Mouse (Mus musculus) lung, postnatal 25 days (tissue): ENCODE measurements around the gene Smim22.

Source experiments
- DNase-seq: peaks from one replicate; pipeline ENCODE4 v3.0.0; 2022; ENCODE audit warnings: low spot score

Smim22 gene

DNA sequence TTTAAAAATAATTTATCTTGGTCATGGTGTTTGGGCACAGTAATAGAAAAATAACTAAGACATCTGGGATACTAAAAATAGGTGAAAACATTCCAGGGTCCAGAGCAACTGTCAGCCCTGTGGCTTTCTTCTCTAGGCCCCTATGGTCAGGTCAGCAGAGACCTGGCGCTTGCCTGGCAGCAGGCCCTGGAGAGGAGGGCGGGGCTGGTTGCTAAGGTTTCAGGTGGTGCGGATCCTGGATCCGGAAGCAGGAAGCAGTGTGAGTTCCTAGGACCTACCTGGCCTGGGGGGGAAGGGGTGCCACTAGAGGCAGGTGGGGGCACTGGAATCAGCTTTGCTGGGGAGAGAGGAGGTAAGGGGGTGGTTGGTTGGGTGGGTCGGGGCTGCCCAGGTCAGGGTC lies at the start of gene Smim22:
TSS of gene Smim22 (plus strand) at position 222 of the 400 bp plus-strand sequence.
- DNase-seq: peak; percentile 84

DNA sequence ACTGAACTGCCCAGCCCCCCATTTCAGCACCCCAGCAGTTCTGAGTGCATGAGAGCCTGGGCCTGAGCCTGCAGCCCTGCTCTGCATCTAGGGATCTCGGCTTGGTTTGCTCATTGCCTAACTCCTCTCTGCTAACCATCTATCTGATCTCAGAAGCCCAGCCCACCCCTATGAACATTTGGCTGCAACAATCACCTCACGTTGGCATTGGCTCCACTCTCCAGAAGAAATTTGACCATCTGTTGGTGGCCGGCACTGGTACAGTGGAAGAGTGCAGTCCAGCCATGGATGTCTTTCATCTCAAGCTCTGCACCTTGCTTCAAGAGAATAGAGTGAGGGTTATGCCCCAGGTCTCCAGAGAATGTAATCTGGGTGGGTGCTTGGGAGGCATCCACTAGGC lies 49.6 kb upstream of the Smim22 start:
- DNase-seq: no peak

DNA sequence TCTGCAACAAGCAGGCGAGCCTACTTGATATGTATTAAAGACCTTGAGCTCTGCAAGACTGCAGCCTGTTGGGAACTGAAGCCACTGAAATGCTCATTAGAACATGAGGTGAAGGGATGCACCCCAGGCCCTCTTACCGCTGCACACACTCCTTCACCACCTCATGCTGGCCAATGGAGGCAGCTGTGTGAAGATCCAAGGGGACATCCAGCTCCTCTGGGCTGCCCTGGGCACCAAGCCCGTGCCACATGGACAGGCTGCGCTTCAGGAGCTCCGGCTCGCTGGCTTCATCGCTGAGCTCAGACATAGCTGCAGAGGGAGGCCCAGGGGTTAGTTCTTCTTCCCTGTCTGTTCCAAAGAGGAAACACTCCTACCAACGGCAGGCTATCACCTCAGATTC lies 46.8 kb upstream of the Smim22 start:
- no peak for DNase-seq

DNA sequence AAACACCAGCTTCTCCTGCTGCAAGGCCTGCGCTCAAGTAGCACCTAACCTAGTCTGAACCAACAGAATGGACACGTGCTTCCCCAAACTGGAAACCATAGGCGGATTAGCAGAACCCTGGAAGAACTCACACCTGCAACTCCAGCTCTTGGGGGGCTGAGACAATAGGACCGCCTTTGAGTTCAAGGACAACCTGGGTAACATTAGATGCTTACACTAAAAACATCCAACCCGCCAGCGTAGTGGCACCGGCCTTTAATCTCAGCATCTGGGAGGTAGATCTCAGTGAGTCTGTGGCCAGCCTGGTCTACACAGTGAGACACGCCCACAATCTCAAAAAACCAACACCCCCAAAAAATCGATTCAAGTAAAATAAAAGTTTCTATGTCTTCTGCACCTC lies 43.7 kb upstream of the Smim22 start:
- DNase-seq: no peak

DNA sequence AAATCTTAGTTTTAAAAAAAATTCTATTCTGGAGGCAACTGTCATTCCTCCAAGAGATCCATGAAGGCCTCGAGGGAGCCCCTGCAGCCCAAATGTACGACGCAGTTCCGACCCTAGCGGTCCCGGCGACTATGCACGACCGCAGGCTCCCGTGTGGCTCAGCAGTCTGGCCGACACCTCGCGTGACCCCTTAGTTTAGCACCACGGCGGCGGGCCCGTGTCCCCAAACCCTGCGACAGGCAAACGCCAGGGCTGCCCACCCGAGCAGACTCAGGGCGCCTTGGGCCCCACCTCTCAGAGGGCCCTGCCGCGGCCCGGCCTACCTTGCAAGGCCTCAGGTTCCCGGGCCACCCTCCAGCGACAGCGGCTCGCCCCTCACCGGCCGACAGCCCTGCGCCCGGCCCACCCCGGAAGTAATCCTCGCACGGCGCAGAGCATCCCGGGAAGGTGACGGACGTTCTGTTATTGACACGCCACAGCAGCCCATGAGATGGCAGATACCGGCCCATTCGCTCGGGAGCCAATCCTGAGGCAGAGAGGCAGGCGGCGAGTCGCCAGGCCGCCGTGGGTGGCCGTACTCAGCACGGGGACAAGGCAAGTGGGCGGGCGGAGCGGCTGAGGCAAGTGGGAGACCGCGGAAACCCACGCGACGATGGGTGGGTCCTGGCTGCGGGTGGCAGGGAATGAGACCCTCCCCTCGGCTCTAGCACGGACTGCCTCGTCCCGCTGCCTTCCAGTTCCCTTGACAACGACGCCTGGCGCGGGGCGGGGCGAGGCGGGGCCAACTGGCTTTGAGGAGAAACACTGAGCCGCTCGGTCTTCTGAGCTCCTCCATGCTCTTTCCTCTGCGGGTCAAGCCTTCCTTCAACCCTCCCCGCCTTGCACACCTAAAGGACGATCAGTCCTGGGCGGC lies 43.0 kb upstream of the Smim22 start, which contains the start of gene Anks3:
TSS of gene Anks3 (minus strand) at position 409 of the 913 bp plus-strand sequence.
- peak; percentile 98 for DNase-seq

DNA sequence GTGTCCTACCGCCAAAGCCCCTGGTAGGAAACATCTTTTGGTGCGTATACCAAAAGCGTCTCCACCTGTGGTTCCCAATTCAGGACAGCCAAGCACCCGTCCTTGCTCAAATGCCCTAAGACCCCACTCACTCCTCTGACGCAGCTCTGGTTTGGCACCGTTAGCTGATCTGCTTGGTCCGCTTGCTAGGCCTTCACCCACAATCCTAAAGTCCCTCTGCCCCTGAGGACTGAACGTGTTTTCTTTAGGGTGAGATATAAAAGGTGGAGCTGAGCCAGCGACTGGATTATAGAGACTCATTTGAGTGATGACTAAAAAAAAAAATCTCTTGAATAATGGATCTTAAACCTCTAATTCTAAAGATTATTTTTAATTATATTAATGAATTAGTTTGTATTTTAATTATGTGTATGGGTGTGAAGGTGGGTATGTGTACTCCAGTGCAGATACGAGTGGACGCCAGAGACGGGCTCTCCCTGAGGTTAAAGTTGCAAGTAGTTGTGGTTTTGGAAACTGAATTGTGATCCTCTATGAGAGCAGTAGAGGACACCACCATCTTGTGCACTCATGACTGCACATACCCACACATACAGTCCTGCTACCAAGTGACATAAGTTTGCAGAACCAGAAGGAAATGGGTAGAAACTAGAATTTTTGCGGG lies 42.2 kb upstream of the Smim22 start:
- no peak for DNase-seq

DNA sequence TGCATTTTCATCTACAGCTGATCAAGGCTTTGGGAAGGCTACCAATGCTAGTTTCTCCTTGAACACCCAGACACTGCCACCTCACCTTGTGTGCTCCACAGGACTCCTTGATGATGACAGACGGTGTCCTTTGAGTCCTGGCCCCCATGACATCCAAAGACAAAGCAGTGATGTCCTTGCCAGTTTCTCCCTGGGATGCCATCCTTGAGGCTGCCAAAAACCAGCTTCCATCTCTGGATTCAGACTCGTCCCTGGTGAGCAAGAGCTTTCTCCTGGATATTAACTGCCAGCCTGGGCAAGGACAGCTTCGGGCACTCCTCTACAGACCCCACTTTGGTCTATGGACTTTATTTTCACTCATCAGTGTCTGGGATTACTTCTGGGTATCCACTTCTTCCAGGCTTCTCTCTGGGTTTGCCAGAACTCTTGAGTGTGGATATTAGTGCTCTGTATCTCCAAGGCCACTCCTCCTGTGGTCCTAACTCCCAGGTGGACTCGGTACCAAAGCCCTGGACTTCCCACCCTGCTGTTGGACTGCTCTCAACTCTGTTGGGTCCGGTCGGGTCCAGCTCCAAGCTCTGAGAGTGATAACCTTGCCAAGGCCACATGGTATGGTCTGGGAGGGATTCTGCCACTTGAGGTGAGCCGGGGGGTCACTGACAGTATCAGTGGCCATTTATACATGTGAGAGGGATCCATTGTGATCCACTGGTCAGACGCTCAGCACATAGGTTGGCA lies 41.5 kb upstream of the Smim22 start:
- DNase-seq: no peak

DNA sequence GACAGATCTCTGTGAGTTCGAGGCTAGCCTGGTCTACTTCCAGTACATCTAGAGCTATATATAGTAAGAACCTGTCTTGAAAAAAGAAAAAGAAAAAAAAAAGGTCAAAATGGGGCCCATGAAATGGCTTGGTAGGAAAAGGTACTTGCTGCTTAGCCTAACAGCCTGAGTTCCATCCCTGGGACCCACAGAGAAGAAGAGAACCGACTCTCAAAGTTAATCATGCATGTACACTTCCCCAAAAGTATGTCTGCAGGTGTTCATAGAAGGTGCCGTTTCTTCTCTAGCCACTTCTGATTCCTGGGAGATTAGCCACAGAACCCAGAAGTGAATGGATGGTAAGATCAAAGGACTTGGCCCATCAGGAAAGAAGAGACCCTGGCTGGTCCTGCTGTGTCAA lies 38.7 kb upstream of the Smim22 start:
- DNase-seq: no peak

- DNase-seq: peak; percentile 57
Measured at GRCm38 (mm10) chr16:4969055-4969843, 37.8 kb upstream of the Smim22 start.

GRCm38 (mm10) chr16:4971626-4972025 lies 35.5 kb upstream of the Smim22 start:
- DNase-seq: peak; percentile 66

DNA sequence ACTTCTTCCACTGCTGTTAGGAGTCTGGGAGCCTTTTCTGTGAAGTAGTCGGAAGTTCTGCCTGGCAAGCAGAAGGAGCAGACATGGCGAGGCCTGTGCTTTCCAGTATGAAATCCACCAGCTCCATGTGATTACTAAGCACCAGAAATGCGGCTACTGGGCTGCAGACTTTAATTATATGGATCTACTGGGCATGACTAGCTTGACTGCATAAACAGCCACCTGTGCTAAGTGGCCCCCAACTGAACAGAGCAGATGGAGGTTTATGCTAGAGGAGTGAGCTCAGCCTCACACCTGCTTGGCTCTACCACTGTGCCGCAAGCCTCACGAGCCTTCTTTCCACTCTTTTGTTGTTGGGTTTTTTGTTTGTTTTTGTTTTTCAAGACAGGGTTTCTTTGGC lies 32.6 kb upstream of the Smim22 start:
- no peak for DNase-seq

DNA sequence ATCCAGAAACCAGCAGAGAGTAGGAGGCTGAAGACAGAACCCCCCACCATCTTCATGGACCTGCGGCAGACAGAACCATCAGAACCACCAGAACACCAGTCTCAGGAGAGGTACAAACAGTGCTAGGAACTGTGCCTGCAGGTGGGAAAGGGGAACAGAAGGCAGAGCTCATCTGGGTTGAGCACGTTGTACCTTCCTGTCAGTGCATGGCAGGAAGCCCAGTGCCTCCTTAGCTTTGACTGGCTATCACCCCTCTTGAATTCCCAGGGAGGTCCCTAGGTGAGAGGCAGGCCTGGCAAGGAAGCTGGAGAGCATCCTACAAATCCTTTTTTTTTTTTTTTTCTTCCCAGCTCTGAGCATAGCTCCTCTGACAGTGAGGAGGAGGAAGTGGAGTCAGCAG lies 30.9 kb upstream of the Smim22 start:
- no peak for DNase-seq

DNA sequence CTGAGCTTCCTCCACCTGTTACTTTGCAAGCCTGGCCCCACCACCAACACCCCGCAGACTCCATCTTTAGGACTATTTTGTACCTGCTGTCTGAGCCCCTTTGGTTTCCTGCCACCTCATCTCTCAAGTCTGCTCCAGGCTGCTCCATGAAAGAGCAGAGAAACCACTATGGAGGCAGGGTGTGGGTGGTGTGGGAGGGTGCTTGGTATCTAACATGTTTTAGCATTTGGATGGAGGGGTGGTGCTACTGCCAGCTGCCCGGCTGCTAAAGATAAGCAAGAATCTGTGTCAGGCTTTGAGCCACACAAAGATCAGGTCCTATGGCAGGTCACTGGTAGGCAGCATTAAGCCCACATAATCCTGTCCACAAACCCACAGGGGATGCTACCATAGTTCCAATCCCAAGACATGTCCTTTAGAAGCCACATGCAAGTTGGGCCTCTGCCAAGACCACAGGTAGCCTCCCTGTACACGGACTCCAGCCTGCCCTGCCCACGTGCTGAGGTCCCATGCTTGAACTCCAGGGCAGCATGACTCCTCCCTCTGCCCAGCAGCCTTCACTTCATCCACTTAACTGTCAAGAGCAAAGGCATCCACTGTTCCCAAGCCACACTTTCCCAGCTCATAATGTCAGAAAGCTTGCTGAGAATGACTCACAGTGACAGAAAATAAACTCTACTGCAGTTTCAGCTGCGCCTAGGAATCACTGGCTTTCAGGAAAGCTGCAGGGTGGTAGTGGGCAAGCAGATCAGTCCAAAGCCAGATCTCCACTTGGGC lies 28.6 kb upstream of the Smim22 start:
- peak; percentile 70 for DNase-seq

- peak; percentile 38 for DNase-seq
Measured at GRCm38 (mm10) chr16:4979755-4980380, 27.2 kb upstream of the Smim22 start.

DNA sequence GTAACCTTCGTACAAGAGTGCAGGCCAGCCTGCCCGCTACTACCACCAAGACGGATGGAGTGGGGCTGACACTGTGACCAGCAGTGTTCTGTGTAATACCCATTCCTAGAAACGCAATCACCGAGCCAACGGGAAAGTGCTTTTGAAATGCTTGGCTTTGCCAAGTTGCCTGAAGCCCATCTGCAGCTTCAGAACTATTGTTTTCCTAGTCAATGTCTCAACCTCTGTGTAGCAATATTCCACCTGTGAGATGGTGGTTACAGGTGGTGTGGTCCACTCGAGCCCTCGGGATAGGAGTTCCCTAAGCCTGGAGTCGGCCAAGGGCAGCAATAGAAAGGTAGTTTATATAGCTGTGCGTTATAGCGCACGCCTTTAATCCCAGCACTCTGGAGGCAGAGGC lies 22.4 kb upstream of the Smim22 start:
- no peak for DNase-seq

GRCm38 (mm10) chr16:4993276-4993675 lies 13.8 kb upstream of the Smim22 start:
- no peak for DNase-seq

DNA sequence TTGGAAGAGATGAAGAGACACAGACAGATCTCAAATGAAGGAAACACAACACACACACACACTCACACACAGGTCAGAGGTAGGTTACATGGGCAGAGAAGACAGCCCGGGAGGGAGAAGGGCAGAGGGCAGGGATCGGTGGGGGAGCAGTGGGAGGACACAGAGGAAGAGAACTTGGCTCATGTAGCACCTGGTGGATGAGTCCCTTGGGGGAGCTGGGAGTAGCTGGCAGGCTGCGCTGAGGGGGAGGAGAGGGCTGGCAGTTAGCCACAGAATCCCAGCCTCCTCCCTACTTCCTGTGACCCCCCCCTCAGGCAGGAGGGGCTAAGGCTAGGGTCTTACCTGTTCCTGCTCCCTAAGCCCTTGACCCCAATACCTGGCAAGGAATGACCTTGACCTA lies 9.5 kb upstream of the Smim22 start, which contains the start of gene Sept12:
TSS of gene Sept12 (minus strand) at position 300 of the 400 bp plus-strand sequence.
- DNase-seq: no peak

- no peak for DNase-seq
Measured at GRCm38 (mm10) chr16:4998984-4999383, 8.1 kb upstream of the Smim22 start.

GRCm38 (mm10) chr16:5000611-5001010 lies 6.5 kb upstream of the Smim22 start:
- no peak for DNase-seq

- no peak for DNase-seq
Measured at GRCm38 (mm10) chr16:5007492-5007891, 404 bp downstream of the Smim22 start.
